Mouse (Mus musculus): ENCODE measurements around the gene Pabpn1. TPM values are rescaled to one million over a fixed set of nuclear protein-coding genes. Genes with fewer than 3 reads are reported as not detected.
"Not testable (repeated sequence)": the region's sequence is repeated elsewhere in the genome, so short reads cannot be mapped to it uniquely, and the experiment has no call there.

The Pabpn1 gene
- polyA plus RNA-seq, 1 experiment from 2014 or later: 46.4 TPM

DNA sequence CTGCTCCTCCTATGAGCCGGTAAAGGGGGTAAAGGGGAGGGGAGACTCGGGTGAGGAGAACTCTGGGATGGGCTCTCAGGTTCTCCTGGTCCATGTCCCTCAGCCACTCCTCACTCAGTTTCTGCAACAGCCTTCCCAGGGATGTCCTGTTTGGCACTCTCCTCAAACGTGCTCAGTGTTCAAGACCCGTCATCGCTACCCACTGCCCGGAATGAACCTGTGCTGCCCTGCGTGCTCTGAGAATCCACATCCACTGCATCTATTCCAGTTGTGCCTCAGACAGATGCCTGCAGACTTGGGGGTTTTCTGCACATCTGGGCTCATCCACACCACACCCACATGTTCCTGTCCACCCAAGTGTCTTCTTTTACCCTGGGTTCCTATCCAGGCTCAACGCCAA, 50.2 kb downstream of the Pabpn1 start:
- Histone ChIP-seq H3K4me1 (replicated peaks; ENCODE audit: control insufficient read depth, insufficient read depth) (no peaks in the 10 kb centered on the region), H3K27ac (replicated peaks) (no peak overlapping the region), H3K4me2 (replicated peaks; ENCODE audit: low read depth) (no peak overlapping the region), H3K36me3 (ENCODE audit: control insufficient read depth, insufficient read depth, low read length) (no peaks in the 10 kb centered on the region), H3K4me3 (ENCODE audit: low read depth, low read length) (no peak overlapping the region), H3K9me3 (ENCODE audit: control insufficient read depth, low read length) (no peaks in the 10 kb centered on the region), H3K9ac (ENCODE audit: low read length) (no peak overlapping the region), H3K27me3 (ENCODE audit: control insufficient read depth, insufficient read depth, low read length) (no peaks in the 10 kb centered on the region)
- DNase-seq (ENCODE audit: low spot score) (no peak), ATAC-seq (ENCODE audit: low FRiP score, low TSS enrichment) (no peak)
- 91% methylated on average over 8 of the region's 8 CpGs for WGBS
- TF ChIP-seq CTCF (IDR thresholded peaks at IDR 0.05; ENCODE audit: low read depth): no peak
- TF ChIP-seq EP300 (optimal IDR thresholded peaks at IDR 0.05): no peak

DNA sequence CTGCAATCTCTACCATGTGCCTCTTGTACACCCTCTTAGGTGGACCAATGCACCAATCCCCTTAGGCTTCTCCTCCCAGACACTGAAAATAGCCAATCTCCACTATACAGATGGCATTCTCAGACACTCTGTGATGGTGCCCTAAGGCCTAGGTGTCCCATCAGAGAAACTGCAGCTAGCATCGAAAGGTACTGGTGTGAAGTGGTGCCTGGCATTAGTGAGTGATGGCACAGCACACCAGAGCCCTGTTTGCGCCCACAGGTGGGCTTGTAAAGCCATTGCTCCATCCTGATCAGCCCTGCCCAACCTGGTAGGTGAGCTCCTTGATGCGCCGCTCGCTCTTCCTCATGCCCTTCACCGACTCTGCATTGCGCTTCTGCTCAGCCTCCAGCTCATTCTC, 51.7 kb downstream of the Pabpn1 start:
- 93% methylated on average over 7 of the region's 7 CpGs for WGBS
- H3K9ac ChIP-seq (ENCODE audit: low read length): no peak overlapping the region
- no peak overlapping the region for H3K27ac ChIP-seq (replicated peaks)
- no peaks in the 10 kb centered on the region for H3K4me1 ChIP-seq (replicated peaks; ENCODE audit: control insufficient read depth, insufficient read depth)
- TF ChIP-seq CTCF (IDR thresholded peaks at IDR 0.05; ENCODE audit: low read depth) (no peak), EP300 (optimal IDR thresholded peaks at IDR 0.05) (no peak)
- no peaks in the 10 kb centered on the region for H3K27me3 ChIP-seq (ENCODE audit: control insufficient read depth, insufficient read depth, low read length)
- no peak overlapping the region for H3K4me3 ChIP-seq (ENCODE audit: low read depth, low read length)
- DNase-seq (ENCODE audit: low spot score): no peak
- H3K36me3 ChIP-seq (ENCODE audit: control insufficient read depth, insufficient read depth, low read length): no peaks in the 10 kb centered on the region
- H3K4me2 ChIP-seq (replicated peaks; ENCODE audit: low read depth): no peak overlapping the region
- no peak for ATAC-seq (ENCODE audit: low FRiP score, low TSS enrichment)
- H3K9me3 ChIP-seq (ENCODE audit: control insufficient read depth, low read length): no peaks in the 10 kb centered on the region

- Histone ChIP-seq H3K4me2 (replicated peaks; ENCODE audit: low read depth) (no peak overlapping the region), H3K27ac (replicated peaks) (no peak overlapping the region), H3K36me3 (ENCODE audit: control insufficient read depth, insufficient read depth, low read length) (no peaks in the 10 kb centered on the region), H3K9ac (ENCODE audit: low read length) (no peak overlapping the region), H3K9me3 (ENCODE audit: control insufficient read depth, low read length) (no peaks in the 10 kb centered on the region), H3K4me3 (ENCODE audit: low read depth, low read length) (no peak overlapping the region), H3K27me3 (ENCODE audit: control insufficient read depth, insufficient read depth, low read length) (no peaks in the 10 kb centered on the region), H3K4me1 (replicated peaks; ENCODE audit: control insufficient read depth, insufficient read depth) (no peaks in the 10 kb centered on the region)
- TF ChIP-seq CTCF (IDR thresholded peaks at IDR 0.05; ENCODE audit: low read depth): no peak
- no peak for TF ChIP-seq EP300 (optimal IDR thresholded peaks at IDR 0.05)
- DNase-seq (ENCODE audit: low spot score) (no peak), ATAC-seq (ENCODE audit: low FRiP score, low TSS enrichment) (no peak)
- 80% methylated on average over 2 of the region's 2 CpGs for WGBS
These were observed 52.6 kb downstream of the Pabpn1 start for GRCm38 (mm10) chr14:54944939-54945338.

DNA sequence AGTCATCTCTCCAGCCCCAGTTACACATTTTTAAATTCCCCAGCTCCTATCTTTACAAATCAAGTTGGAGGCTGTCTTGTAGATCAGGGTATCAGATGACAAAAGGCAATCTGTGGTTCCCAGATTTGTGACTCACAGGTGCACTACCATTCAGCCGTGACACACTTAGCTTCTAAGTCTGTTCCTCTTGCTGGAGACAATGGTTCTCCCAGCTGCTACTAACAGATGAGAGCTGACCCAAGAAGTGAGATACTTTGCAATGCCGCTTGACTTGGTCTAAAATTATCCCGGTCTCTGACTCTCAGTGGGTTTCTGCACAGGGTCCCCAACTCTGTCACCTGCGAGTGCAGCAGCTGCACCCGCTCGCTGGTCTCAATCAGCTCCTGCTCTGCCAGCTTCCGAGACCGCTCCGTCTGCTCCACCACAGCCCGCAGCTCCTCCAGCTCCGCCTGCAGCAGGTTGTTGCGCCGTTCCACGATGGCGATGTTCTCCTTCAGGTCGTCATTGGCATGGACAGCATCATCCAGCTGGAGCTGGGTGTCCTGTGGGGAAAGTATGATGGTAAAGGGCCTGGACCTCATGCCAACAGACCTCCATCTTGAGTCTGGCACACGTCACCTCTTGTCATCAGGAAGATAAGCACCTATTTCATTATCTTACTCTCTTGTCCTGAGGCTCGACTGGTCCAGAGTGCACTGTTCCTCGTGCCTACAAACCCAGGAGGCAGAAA, 53.8 kb downstream of the Pabpn1 start:
- no peak overlapping the region for H3K4me3 ChIP-seq (ENCODE audit: low read depth, low read length)
- WGBS: 75% methylated on average over 19 of the region's 19 CpGs
- no peak overlapping the region for H3K27ac ChIP-seq (replicated peaks)
- no peaks in the 10 kb centered on the region for H3K27me3 ChIP-seq (ENCODE audit: control insufficient read depth, insufficient read depth, low read length)
- DNase-seq (ENCODE audit: low spot score): no peak
- no peaks in the 10 kb centered on the region for H3K4me1 ChIP-seq (replicated peaks; ENCODE audit: control insufficient read depth, insufficient read depth)
- TF ChIP-seq CTCF (IDR thresholded peaks at IDR 0.05; ENCODE audit: low read depth) (no peak), EP300 (optimal IDR thresholded peaks at IDR 0.05) (no peak)
- H3K9me3 ChIP-seq (ENCODE audit: control insufficient read depth, low read length): no peaks in the 10 kb centered on the region
- H3K36me3 ChIP-seq (ENCODE audit: control insufficient read depth, insufficient read depth, low read length): no peaks in the 10 kb centered on the region
- no peak overlapping the region for H3K9ac ChIP-seq (ENCODE audit: low read length)
- no peak for ATAC-seq (ENCODE audit: low FRiP score, low TSS enrichment)
- no peak overlapping the region for H3K4me2 ChIP-seq (replicated peaks; ENCODE audit: low read depth)

DNA sequence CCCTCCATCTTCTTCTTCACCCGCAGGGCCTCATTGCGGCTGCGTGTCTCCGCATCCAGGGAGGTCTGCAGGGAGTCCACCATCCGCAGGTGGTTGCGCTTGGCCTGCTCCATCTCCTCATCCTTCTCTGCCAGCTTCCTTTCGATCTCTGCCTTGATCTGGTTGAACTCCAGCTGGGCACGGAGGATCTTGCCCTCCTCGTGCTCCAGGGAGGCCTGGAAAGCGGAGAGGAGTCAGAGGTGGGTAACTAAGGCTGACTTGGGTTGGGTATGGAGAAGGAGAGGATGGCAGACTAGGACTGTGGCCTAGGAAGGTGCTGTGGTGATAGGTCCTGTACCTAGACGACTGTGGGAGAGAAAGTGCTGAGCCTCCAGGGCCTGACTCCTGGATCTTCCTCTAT, 54.7 kb downstream of the Pabpn1 start:
- not testable (repeated sequence) for DNase-seq (ENCODE audit: low spot score); H3K27me3 ChIP-seq (ENCODE audit: control insufficient read depth, insufficient read depth, low read length); H3K9ac ChIP-seq (ENCODE audit: low read length); H3K9me3 ChIP-seq (ENCODE audit: control insufficient read depth, low read length); H3K4me2 ChIP-seq (replicated peaks; ENCODE audit: low read depth); H3K4me1 ChIP-seq (replicated peaks; ENCODE audit: control insufficient read depth, insufficient read depth); H3K27ac ChIP-seq (replicated peaks); ATAC-seq (ENCODE audit: low FRiP score, low TSS enrichment); H3K4me3 ChIP-seq (ENCODE audit: low read depth, low read length); H3K36me3 ChIP-seq (ENCODE audit: control insufficient read depth, insufficient read depth, low read length)
- 87% methylated on average over 8 of the region's 11 CpGs for WGBS

Other genes with a start within 250 kb of the Pabpn1 start
- 60.8 and 61.7 TPM in 2 replicates for gene 1700123O20Rik, start 206.3 kb upstream of the Pabpn1 start, polyA plus RNA-seq (2015; fragmentation: Nextera tagmentation; extraction: Ambion mirVana)
- gene Acin1, start 205.6 kb upstream of the Pabpn1 start, polyA plus RNA-seq (2015; fragmentation: Nextera tagmentation; extraction: Ambion mirVana): 37.0 and 46.9 TPM in 2 replicates
- 0.08 and 0.11 TPM in 2 replicates for gene Gm29776, start 193.7 kb upstream of the Pabpn1 start, polyA plus RNA-seq (2015; fragmentation: Nextera tagmentation; extraction: Ambion mirVana)
- 0.10 TPM in 1 of 2 replicates, not detected in the other for gene Cebpe, start 180.3 kb upstream of the Pabpn1 start, polyA plus RNA-seq (2015; fragmentation: Nextera tagmentation; extraction: Ambion mirVana)
- gene Slc7a8, start 110.6 kb upstream of the Pabpn1 start, polyA plus RNA-seq (2015; fragmentation: Nextera tagmentation; extraction: Ambion mirVana): 3.1 and 4.2 TPM in 2 replicates
- not detected in 2 replicates for gene Rnf212b, start 78.4 kb upstream of the Pabpn1 start, polyA plus RNA-seq (2015; fragmentation: Nextera tagmentation; extraction: Ambion mirVana)
- gene Homez, start 21.5 kb upstream of the Pabpn1 start, polyA plus RNA-seq (2015; fragmentation: Nextera tagmentation; extraction: Ambion mirVana): 4.5 and 5.0 TPM in 2 replicates
- gene Ppp1r3e, start 14.9 kb upstream of the Pabpn1 start, polyA plus RNA-seq (2015; fragmentation: Nextera tagmentation; extraction: Ambion mirVana): 1.7 and 2.2 TPM in 2 replicates
- 4.3 and 4.7 TPM in 2 replicates for gene Bcl2l2, start 9.1 kb upstream of the Pabpn1 start, polyA plus RNA-seq (2015; fragmentation: Nextera tagmentation; extraction: Ambion mirVana)
- 1.2 TPM in 2 replicates for gene Gm20521, start 9.1 kb upstream of the Pabpn1 start, polyA plus RNA-seq (2015; fragmentation: Nextera tagmentation; extraction: Ambion mirVana)
- gene Slc22a17, start 20.6 kb downstream of the Pabpn1 start, polyA plus RNA-seq (2015; fragmentation: Nextera tagmentation; extraction: Ambion mirVana): 15.4 and 20.6 TPM in 2 replicates
- gene Efs, start 33.6 kb downstream of the Pabpn1 start, polyA plus RNA-seq (2015; fragmentation: Nextera tagmentation; extraction: Ambion mirVana): 14.1 and 16.8 TPM in 2 replicates
- 0.15 TPM in 1 of 2 replicates, not detected in the other for gene Il25, start 40.2 kb downstream of the Pabpn1 start, polyA plus RNA-seq (2015; fragmentation: Nextera tagmentation; extraction: Ambion mirVana)
- gene Cmtm5, start 43.8 kb downstream of the Pabpn1 start, polyA plus RNA-seq (2015; fragmentation: Nextera tagmentation; extraction: Ambion mirVana): 3.3 and 4.6 TPM in 2 replicates
- 0.27 and 0.29 TPM in 2 replicates for gene Myh6, start 74.4 kb downstream of the Pabpn1 start, polyA plus RNA-seq (2015; fragmentation: Nextera tagmentation; extraction: Ambion mirVana)
- not detected in 2 replicates for gene Gm17428, start 84.4 kb downstream of the Pabpn1 start, polyA plus RNA-seq (2015; fragmentation: Nextera tagmentation; extraction: Ambion mirVana)
- gene Myh7, start 102.1 kb downstream of the Pabpn1 start, polyA plus RNA-seq (2015; fragmentation: Nextera tagmentation; extraction: Ambion mirVana): 1.4 and 2.4 TPM in 2 replicates
- gene Ngdn, start 123.0 kb downstream of the Pabpn1 start, polyA plus RNA-seq (2015; fragmentation: Nextera tagmentation; extraction: Ambion mirVana): 54.4 and 55.2 TPM in 2 replicates
- 1.0 and 1.3 TPM in 2 replicates for gene Zfhx2, start 199.8 kb downstream of the Pabpn1 start, polyA plus RNA-seq (2015; fragmentation: Nextera tagmentation; extraction: Ambion mirVana)
- gene Thtpa, start 202.3 kb downstream of the Pabpn1 start, polyA plus RNA-seq (2015; fragmentation: Nextera tagmentation; extraction: Ambion mirVana): 11.5 and 11.8 TPM in 2 replicates
- gene Ap1g2, start 214.1 kb downstream of the Pabpn1 start, polyA plus RNA-seq (2015; fragmentation: Nextera tagmentation; extraction: Ambion mirVana): 26.4 and 31.0 TPM in 2 replicates
- 0.82 and 1.0 TPM in 2 replicates for gene Jph4, start 224.4 kb downstream of the Pabpn1 start, polyA plus RNA-seq (2015; fragmentation: Nextera tagmentation; extraction: Ambion mirVana)